Mouse (Mus musculus): ENCODE data around the gene Klrc1. TPM values are rescaled to one million over a fixed set of nuclear protein-coding genes. Genes with fewer than 3 reads are reported as not detected.
"Not testable (repeated sequence)": the region's sequence is repeated elsewhere in the genome, so short reads cannot be mapped to it uniquely, and the experiment has no call there.

Gene Klrc1
- total RNA-seq (2021), result not detected
- long read RNA-seq, result 0 reads

DNA sequence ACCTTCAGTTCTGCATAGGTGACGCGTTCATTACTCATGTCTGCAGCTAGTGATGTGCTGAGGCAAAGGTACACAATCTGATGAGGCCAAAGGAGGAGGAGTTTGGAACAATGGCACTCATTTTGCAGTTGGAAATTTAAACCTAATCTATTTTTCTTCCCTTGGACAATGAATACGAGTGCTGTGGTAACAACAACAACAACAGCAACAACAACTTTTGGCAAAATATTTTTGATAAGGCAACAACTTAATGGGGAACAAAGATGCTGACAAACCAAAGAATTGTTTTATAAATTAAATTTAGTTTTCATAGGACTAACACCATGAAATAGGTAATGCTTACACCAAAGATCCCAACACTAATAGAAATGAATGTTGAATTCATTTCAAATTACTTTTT is at the start of gene Klrc1:
Klrc1 (minus strand) TSS at position 101 of the 400 bp plus-strand sequence.
- DNase-seq (ENCODE audit: low spot score in 2 of 2), result no peak

DNA sequence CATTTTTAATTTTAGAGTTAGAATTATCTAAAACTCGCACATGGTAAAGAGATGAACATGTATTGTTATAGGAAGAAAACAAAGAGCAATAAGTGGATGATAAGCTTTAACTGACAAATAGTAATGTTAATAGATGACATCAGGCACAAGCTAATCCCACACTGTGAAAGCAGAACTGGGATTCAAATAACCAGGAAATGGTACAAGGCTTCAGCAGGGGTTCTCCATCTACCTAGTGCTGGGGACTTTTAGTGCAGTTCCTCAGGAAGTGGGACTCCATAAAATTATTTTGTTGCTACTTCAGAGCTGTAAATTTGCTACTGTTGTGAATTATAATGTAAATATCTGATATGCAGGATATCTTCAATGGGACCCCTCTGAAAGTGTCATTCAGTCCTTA is 48.5 kb upstream of the Klrc1 start:
- DNase-seq (ENCODE audit: low spot score in 2 of 2), result no peak

DNA sequence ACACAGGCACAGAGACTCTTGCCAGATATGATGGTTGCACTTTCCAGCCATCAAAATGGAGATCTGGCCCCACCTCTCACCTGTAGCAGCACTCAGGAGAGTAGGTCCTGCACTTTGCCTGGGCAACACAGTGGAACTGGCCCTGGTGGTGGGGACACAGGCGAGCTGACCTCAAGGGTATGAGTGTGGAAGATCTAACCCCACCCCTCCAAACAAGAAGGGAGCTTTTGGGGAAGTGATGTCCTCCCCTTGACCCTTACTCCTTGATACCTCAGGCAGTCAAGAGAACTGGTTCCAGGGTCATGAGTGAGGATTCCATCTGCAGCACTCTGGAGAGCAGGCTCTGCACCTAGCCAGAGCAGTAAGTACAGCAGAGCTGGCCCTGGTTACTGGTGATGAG is 42.6 kb upstream of the Klrc1 start:
- no peak for DNase-seq (ENCODE audit: low spot score in 2 of 2)

GRCm38 (mm10) chr6:129720487-129720886 is 41.7 kb upstream of the Klrc1 start:
- DNase-seq (ENCODE audit: low spot score in 2 of 2), result no peak

GRCm38 (mm10) chr6:129717032-129717431 is 38.3 kb upstream of the Klrc1 start, which contains the start of gene Klri1:
Gene Klri1 (minus strand): TSS chr6:129717132.
- DNase-seq (ENCODE audit: low spot score in 2 of 2), result no peak

DNA sequence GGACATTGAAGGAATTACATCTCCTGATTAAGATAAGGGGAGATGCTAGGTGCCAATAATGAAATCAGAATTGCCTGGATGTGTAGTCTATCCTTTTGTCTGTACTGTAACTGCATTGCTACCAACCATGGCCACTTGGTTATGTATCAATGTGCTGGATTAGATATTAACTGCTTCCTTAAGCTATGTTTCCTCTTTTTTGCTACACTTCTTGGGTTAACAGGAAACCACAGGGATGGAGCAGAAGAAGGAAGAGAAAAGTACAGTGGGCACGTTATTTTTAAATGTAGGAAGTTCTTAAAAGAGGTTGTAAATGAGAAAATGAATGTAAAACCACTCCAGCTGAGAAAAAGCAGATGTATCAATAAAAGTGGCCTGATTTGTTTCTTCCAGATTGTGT is 34.8 kb upstream of the Klrc1 start:
- no peak for DNase-seq (ENCODE audit: low spot score in 2 of 2)

DNA sequence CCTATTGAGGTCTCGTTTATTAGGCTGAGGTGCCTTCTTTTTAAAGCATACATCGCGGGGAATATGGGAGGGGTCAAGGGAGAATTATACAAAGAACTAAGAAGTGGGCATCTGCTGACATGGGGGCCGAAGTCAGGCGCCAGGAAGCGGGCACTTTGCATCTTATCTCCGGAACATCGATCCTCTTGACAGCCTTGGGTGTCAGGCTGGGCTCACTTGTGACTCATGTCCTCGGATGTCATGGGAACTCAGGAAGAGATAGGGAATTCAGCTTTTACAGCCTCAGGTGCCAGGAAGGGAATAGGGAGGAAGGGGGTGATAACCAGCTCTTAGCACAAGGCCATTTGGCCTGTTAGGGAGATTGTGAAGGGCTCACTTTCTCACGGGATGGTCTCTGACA is 12.7 kb upstream of the Klrc1 start:
- DNase-seq (ENCODE audit: low spot score in 2 of 2), result not testable (repeated sequence)

DNA sequence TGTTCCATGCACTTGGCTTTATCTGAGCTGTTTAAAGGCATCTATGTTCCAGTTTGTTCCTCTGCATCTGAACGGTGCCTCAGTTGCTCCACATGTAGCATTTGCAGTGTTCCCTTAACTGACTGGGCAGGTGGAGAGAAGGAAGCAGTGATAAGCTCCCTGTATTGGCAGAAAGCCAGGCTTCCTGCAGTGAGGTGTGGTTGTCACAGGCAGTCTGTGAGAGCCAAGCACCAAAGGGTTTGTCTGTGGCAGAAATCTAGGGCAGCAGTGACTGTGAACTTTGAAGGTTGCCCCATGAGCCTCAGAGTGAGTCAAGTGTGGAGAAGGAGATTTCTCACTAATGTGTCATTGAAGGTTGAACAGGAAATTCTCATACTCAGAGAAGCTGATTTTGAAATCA is 1.6 kb upstream of the Klrc1 start:
- no peak for DNase-seq (ENCODE audit: low spot score in 2 of 2)

- DNase-seq (ENCODE audit: low spot score in 2 of 2), result not testable (repeated sequence)
Observed at GRCm38 (mm10) chr6:129661301-129661700, 17.5 kb downstream of the Klrc1 start.

DNA sequence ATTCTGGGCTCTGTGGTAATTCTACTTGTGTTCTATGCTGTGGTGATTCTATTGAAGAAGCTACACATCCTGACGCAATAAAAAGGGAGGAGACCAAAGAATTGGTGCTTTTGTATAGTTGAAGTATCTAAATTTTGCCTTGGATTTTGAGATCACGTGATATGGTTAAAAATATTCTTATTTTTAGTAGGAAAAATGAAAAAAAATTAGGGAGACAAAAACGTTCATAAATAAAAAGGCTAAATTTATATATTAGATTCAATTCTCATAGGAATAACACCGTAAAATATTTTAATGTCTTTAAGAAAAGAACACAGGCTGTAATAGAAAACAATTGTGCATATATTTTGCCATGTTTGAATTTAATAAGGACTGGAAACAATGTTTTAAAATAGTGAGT is 18.2 kb downstream of the Klrc1 start, which contains the start of gene Klrc2:
Klrc2 (minus strand) TSS at position 101 of the 400 bp plus-strand sequence.
- DNase-seq (ENCODE audit: low spot score in 2 of 2), result not testable (repeated sequence)

- not testable (repeated sequence) for DNase-seq (ENCODE audit: low spot score in 2 of 2)
Observed at GRCm38 (mm10) chr6:129644054-129644453, 34.7 kb downstream of the Klrc1 start.

GRCm38 (mm10) chr6:129643237-129643636 is 35.5 kb downstream of the Klrc1 start, which contains the start of gene Klrc3:
Gene Klrc3 (minus strand): TSS chr6:129643337.
- not testable (repeated sequence) for DNase-seq (ENCODE audit: low spot score in 2 of 2)

GRCm38 (mm10) chr6:129631046-129631445 is 47.7 kb downstream of the Klrc1 start:
- DNase-seq (ENCODE audit: low spot score in 2 of 2), result not testable (repeated sequence)

DNA sequence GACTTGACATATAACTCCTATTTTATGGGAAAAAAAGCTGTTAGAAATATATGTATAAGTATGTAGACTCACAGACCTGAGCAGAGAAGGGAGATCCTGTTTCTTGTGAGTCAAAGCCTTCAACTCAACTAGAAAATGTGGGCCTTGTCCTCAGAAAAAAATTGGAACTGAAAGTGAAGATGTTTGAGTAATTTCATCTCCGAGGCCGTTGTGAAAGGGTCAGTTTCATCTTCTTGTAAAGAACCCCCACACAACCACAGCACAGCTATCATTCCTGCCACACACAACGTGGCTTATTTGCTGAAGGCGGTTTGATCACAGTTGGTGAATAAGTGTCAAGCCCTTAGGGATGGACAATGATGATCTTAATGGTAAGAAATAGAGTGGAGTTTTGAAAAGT is 55.0 kb downstream of the Klrc1 start, which contains the start of gene Klrk1:
Klrk1 (minus strand) TSS at position 130 of the 400 bp plus-strand sequence.
- DNase-seq (ENCODE audit: low spot score in 2 of 2), result no peak

Small RNA genes lying within 50 kb of the gene (microRNA-seq; reads per million reads assigned to microRNA genes)
- gene Mir680-1, result 0 reads per million in 2 experiments

Other genes starting within 250 kb of the Klrc1 start
- gene Clec1a, start 227.0 kb downstream of the Klrc1 start, total RNA-seq (2021), result 1 to 10 TPM; 4.2 TPM
- not detected for gene Olr1, start 171.8 kb downstream of the Klrc1 start, total RNA-seq (2021)
- not detected for gene Tmem52b, start 166.4 kb downstream of the Klrc1 start, total RNA-seq (2021)
- 100 to 1,000 TPM; 745 to 780 TPM for gene Gabarapl1, start 145.8 kb downstream of the Klrc1 start, total RNA-seq (2021)
- not detected for gene Klre1, start 101.1 kb downstream of the Klrc1 start, total RNA-seq (2021)
- gene Klrd1, start 87.2 kb downstream of the Klrc1 start, total RNA-seq (2021), result not detected
- not detected for gene Klrk1, start 55.1 kb downstream of the Klrc1 start, total RNA-seq (2021)
- not detected for gene Klrc3, start 35.6 kb downstream of the Klrc1 start, total RNA-seq (2021)
- not detected for gene Klrc2, start 18.3 kb downstream of the Klrc1 start, total RNA-seq (2021)
- not detected for gene Klri1, start 38.2 kb upstream of the Klrc1 start, total RNA-seq (2021)
- gene Klri2, start 61.5 kb upstream of the Klrc1 start, total RNA-seq (2021), result not detected
- gene Gm156, start 105.3 kb upstream of the Klrc1 start, total RNA-seq (2021), result not detected
- gene Gm17631, start 183.7 kb upstream of the Klrc1 start, total RNA-seq (2021), result not detected
- gene Klra17, start 197.7 kb upstream of the Klrc1 start, total RNA-seq (2021), result not detected
- not detected for gene Klra5, start 238.7 kb upstream of the Klrc1 start, total RNA-seq (2021)